Mouse (Mus musculus): ENCODE data around the gene Tfap4. TPM values are rescaled to one million over a fixed set of nuclear protein-coding genes. Genes with fewer than 3 reads are reported as not detected.

Tfap4 gene
- polyA plus RNA-seq (2014; fragmentation: Illumina TruSeq; extraction: RNeasy Lipid Tissue Mini Kit (QIAGEN cat#74804); ENCODE audit: insufficient read depth, low read depth, low replicate concordance): 3.5 TPM

DNA sequence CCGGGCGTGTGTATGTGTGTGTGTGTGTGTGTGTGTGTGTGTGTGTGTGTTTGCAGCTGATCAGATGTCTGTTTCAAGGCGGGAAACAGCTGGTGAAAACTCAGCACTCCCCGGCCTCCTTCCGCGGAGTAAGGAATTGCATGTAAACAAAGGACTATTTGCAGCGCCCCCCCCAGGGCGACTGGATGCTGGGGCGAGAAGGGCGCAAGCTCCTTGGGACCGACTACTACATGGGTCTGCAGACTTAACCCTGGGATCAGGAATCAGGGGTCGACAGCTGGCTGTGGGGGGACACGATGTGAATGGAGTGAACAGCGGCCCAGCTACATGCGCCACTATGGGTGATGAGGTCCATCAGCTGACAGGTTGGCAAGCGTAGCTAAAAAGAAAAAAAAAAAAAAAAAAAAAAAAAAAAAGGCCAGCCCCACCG lies at the start of gene Tfap4:
TSS of gene Tfap4 (minus strand) at position 140 of the 430 bp plus-strand sequence.

GRCm38 (mm10) chr16:4593971-4594813 lies 34.5 kb upstream of the Tfap4 start, which contains the start of gene Glis2:
Glis2 (plus strand) TSS chr16:4594713.

DNA sequence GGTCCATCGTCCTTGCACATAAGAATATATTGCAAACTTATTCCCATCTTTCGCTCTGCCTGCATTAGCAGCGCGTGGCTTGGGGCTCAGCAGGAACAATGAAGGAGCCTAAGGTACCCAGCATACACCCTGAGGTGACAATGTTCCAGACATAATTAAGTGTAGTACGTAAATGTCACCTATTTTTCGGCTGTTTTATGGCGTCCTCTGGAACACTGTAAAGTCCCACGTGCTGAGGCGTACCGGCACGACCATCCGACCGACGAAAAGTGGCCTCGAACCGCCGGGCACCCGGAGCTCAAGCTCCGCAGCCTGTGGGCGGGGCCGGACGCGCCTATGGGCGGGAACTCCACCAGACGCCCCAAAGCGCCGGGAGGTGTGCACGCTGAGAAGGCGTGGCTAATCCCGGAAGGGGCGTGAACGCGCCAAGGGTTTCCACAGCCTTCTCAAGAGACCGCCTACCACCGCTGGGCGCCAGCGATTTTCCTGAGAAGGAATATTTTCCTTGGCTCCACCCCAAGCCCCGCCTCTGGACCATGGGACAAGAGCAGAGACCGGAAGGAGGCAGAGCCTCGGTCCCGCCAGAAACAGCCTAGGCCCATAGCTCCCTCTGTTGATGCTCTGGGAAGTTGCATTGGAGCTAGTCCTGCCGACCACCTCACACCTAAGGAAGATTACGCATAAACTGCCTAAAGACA lies 18.0 kb downstream of the Tfap4 start, which contains the start of gene Srl:
TSS of gene Srl (minus strand) at position 316 of the 698 bp plus-strand sequence.

Other genes starting within 250 kb of the Tfap4 start
- gene Adcy9, start 139.4 kb downstream of the Tfap4 start, polyA plus RNA-seq (2014; fragmentation: Illumina TruSeq; extraction: RNeasy Lipid Tissue Mini Kit (QIAGEN cat#74804); ENCODE audit: insufficient read depth, low read depth, low replicate concordance): 2.6 TPM
- 5.4 TPM for gene Srl, start 18.0 kb downstream of the Tfap4 start, polyA plus RNA-seq (2014; fragmentation: Illumina TruSeq; extraction: RNeasy Lipid Tissue Mini Kit (QIAGEN cat#74804); ENCODE audit: insufficient read depth, low read depth, low replicate concordance)
- gene Glis2, start 34.9 kb upstream of the Tfap4 start, polyA plus RNA-seq (2014; fragmentation: Illumina TruSeq; extraction: RNeasy Lipid Tissue Mini Kit (QIAGEN cat#74804); ENCODE audit: insufficient read depth, low read depth, low replicate concordance): 16.7 TPM
- 57.6 TPM for gene Pam16, start 65.1 kb upstream of the Tfap4 start, polyA plus RNA-seq (2014; fragmentation: Illumina TruSeq; extraction: RNeasy Lipid Tissue Mini Kit (QIAGEN cat#74804); ENCODE audit: insufficient read depth, low read depth, low replicate concordance)
- 19.4 TPM for gene Vasn, start 80.1 kb upstream of the Tfap4 start, polyA plus RNA-seq (2014; fragmentation: Illumina TruSeq; extraction: RNeasy Lipid Tissue Mini Kit (QIAGEN cat#74804); ENCODE audit: insufficient read depth, low read depth, low replicate concordance)
- 25.0 TPM for gene Dnaja3, start 80.1 kb upstream of the Tfap4 start, polyA plus RNA-seq (2014; fragmentation: Illumina TruSeq; extraction: RNeasy Lipid Tissue Mini Kit (QIAGEN cat#74804); ENCODE audit: insufficient read depth, low read depth, low replicate concordance)
- gene Coro7, start 119.9 kb upstream of the Tfap4 start, polyA plus RNA-seq (2014; fragmentation: Illumina TruSeq; extraction: RNeasy Lipid Tissue Mini Kit (QIAGEN cat#74804); ENCODE audit: insufficient read depth, low read depth, low replicate concordance): 11.4 TPM
- gene Nmral1, start 159.5 kb upstream of the Tfap4 start, polyA plus RNA-seq (2014; fragmentation: Illumina TruSeq; extraction: RNeasy Lipid Tissue Mini Kit (QIAGEN cat#74804); ENCODE audit: insufficient read depth, low read depth, low replicate concordance): 2.9 TPM
- gene Hmox2, start 166.5 kb upstream of the Tfap4 start, polyA plus RNA-seq (2014; fragmentation: Illumina TruSeq; extraction: RNeasy Lipid Tissue Mini Kit (QIAGEN cat#74804); ENCODE audit: insufficient read depth, low read depth, low replicate concordance): 65.9 TPM
- gene Cdip1, start 230.4 kb upstream of the Tfap4 start, polyA plus RNA-seq (2014; fragmentation: Illumina TruSeq; extraction: RNeasy Lipid Tissue Mini Kit (QIAGEN cat#74804); ENCODE audit: insufficient read depth, low read depth, low replicate concordance): 24.1 TPM

Data from lung, adult 10 weeks (tissue).